Mouse (Mus musculus): Measurements from ENCODE around the gene Vgll4.

DNA sequence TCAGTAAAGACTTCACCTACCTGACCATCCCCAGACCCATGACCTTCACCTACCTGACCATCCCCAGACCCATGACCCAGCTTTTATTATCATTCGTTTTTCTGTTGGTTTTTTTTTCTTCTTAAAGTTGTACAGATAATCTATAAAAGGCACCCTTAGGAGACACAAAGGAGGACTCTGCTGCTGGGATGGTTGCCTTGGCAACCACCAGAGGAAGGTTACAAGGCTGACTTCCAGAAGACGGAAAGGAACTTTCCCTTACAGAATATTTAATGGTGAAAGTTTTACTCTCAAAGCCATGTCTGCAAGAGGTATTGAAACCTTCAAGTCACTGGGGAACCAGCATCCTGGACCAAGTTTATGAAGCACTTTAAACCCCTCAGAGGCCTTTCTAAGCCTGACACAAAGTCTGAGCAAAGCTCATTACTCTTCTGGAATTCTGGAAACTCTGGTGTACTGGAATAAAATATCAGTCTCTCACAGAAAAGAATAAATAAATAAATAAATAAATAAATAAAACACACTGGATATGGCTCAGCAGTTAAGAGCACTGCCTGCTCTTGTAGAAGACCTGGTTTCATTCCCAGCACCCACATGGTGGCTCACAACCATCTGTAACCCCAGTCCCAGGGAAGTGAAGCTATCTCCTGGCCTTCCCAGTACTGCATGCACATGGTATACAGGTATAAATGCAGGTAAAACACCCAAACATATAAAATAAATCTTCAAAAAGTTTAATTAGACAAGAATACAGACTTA lies 3.2 kb downstream of the Vgll4 start:
- TF ChIP-seq POLR2A (IDR thresholded peaks at IDR 0.05; ENCODE audit: control insufficient read depth, low read depth, low read length) (no peak), CTCF (IDR thresholded peaks at IDR 0.05; ENCODE audit: control insufficient read depth, insufficient read depth, insufficient replicate concordance, low read depth, low read length) (no peak)

All from testis, adult 2 months (tissue).